Mouse (Mus musculus) MEL (cell line): ENCODE results near the gene Txndc17. TPM values are rescaled to one million over a fixed set of nuclear protein-coding genes. Genes with fewer than 3 reads are reported as not detected.

ENCODE experiments used
- DNase-seq: peaks from one replicate; pipeline ENCODE4 v3.0.0; 2011; ENCODE audit warnings: low read depth, low spot score
- H3K27ac ChIP-seq: 2 replicates; pipeline ENCODE4 v1.5.1; 2012; ENCODE audit warnings: low read depth, mild to moderate bottlenecking, control low read depth, low read length, moderate library complexity; ENCODE audit not compliant: control insufficient read depth
- H3K27me3 ChIP-seq, 2 experiments: fragments of 150-350 bp in 1 of 2; sonication (generic) in 1 of 2; 2 replicates each; pipeline ENCODE4 v1.6.1; 2012; ENCODE audit warnings: low read length in 2 of 2, mild to moderate bottlenecking in 2 of 2, improper control_type of control experiment in 1 of 2, moderate library complexity in 1 of 2; ENCODE audit not compliant: insufficient read depth in 2 of 2, control insufficient read depth in 1 of 2
- H3K36me3 ChIP-seq, 2 experiments: 2 replicates each; pipeline ENCODE4 v1.6.1; 2012 to 2014; ENCODE audit warnings: low read length in 2 of 2, improper control_type of control experiment in 1 of 2, inconsistent platforms in 1 of 2, mild to moderate bottlenecking in 1 of 2; ENCODE audit not compliant: insufficient read depth in 2 of 2, control insufficient read depth in 1 of 2
- H3K4me1 ChIP-seq, 2 experiments: fragments of 150-350 bp in 1 of 2; sonication (generic) in 1 of 2; 2 replicates each; pipeline ENCODE4 v1.6.1; 2012; ENCODE audit warnings: low read length in 2 of 2, improper control_type of control experiment in 1 of 2, mild to moderate bottlenecking in 1 of 2; ENCODE audit not compliant: insufficient read depth in 2 of 2, control insufficient read depth in 1 of 2
- H3K4me3 ChIP-seq, 2 experiments: fragments of 150-350 bp in 1 of 2; sonication (generic) in 1 of 2; 2 replicates each; pipeline ENCODE4 v1.5.1; 2012; ENCODE audit warnings: low read depth in 2 of 2, low read length in 2 of 2, mild to moderate bottlenecking in 2 of 2, moderate library complexity in 2 of 2, control low read depth in 1 of 2, improper control_type of control experiment in 1 of 2; ENCODE audit not compliant: control insufficient read depth in 1 of 2, insufficient read depth in 1 of 2
- H3K79me2 ChIP-seq: 2 replicates; pipeline ENCODE4 v1.6.1; 2012; ENCODE audit warnings: mild to moderate bottlenecking, low read length, moderate library complexity; ENCODE audit not compliant: control insufficient read depth, poor library complexity, insufficient read depth
- H3K9ac ChIP-seq: 2 replicates; pipeline ENCODE4 v1.6.1; 2012; ENCODE audit warnings: low read depth, mild to moderate bottlenecking, control low read depth, low read length, moderate library complexity; ENCODE audit not compliant: control insufficient read depth, poor library complexity, severe bottlenecking
- H3K9me3 ChIP-seq: fragments of 150-350 bp; sonication (generic); replicated peaks from 2 replicates; pipeline ENCODE4 v1.6.1; 2012; ENCODE audit warnings: mild to moderate bottlenecking, low read length, improper control_type of control experiment, moderate library complexity; ENCODE audit not compliant: insufficient read depth
- CHD1 ChIP-seq: IDR thresholded peaks from 2 replicates; pipeline ENCODE4 v1.6.1; 2012; ENCODE audit warnings: low read depth, mild to moderate bottlenecking, inconsistent platforms, low read length, improper control_type of control experiment
- E2F4 ChIP-seq: IDR thresholded peaks from 2 replicates; pipeline ENCODE4 v1.6.1; 2011; ENCODE audit warnings: low read depth, low read length, improper control_type of control experiment, borderline replicate concordance
- ELF1 ChIP-seq: IDR thresholded peaks from 2 replicates; pipeline ENCODE4 v1.6.1; 2014; ENCODE audit warnings: low read depth, mild to moderate bottlenecking, inconsistent platforms, low read length, improper control_type of control experiment, moderate library complexity
- EP300 ChIP-seq, 2 experiments: IDR thresholded peaks; 2 replicates each; pipeline ENCODE4 v1.6.1; 2011; ENCODE audit warnings: improper control_type of control experiment in 2 of 2, low read length in 2 of 2, low read depth in 1 of 2, mild to moderate bottlenecking in 1 of 2
- GABPA ChIP-seq: IDR thresholded peaks from 2 replicates; pipeline ENCODE4 v1.6.1; 2012; ENCODE audit warnings: low read depth, mild to moderate bottlenecking, inconsistent platforms, low read length, improper control_type of control experiment, moderate library complexity
- HCFC1 ChIP-seq: IDR thresholded peaks from 2 replicates; pipeline ENCODE4 v1.6.1; 2012; ENCODE audit warnings: low read depth, mild to moderate bottlenecking, inconsistent platforms, low read length, improper control_type of control experiment, moderate library complexity
- JUND ChIP-seq: IDR thresholded peaks from 2 replicates; pipeline ENCODE4 v1.6.1; 2011; ENCODE audit warnings: low read depth, mild to moderate bottlenecking, improper control_type of control experiment, low read length
- MAX ChIP-seq: IDR thresholded peaks from 2 replicates; pipeline ENCODE4 v1.6.1; 2011; ENCODE audit warnings: low read length, improper control_type of control experiment
- MAZ ChIP-seq: IDR thresholded peaks from 2 replicates; pipeline ENCODE4 v1.6.1; 2012; ENCODE audit warnings: low read depth, mild to moderate bottlenecking, inconsistent platforms, low read length, improper control_type of control experiment
- MEF2A ChIP-seq: IDR thresholded peaks from 2 replicates; pipeline ENCODE4 v1.6.1; 2014; ENCODE audit warnings: low read depth, mild to moderate bottlenecking, inconsistent platforms, low read length, improper control_type of control experiment; ENCODE audit not compliant: poor library complexity, insufficient replicate concordance, severe bottlenecking; ENCODE audit errors: extremely low read depth
- MYC ChIP-seq: IDR thresholded peaks from 2 replicates; pipeline ENCODE4 v1.6.1; 2011; ENCODE audit warnings: low read depth, mild to moderate bottlenecking, low read length, improper control_type of control experiment, moderate library complexity
- NELFE ChIP-seq: IDR thresholded peaks from 2 replicates; pipeline ENCODE4 v1.6.1; 2011; ENCODE audit warnings: low read depth, low read length, improper control_type of control experiment
- NRF1 ChIP-seq: IDR thresholded peaks from 2 replicates; pipeline ENCODE4 v1.6.1; 2014; ENCODE audit warnings: low read depth, mild to moderate bottlenecking, inconsistent platforms, low read length, improper control_type of control experiment, moderate library complexity; ENCODE audit not compliant: poor library complexity, insufficient read depth, severe bottlenecking
- POLR2A ChIP-seq, 2 experiments: IDR thresholded peaks; 2 replicates each; pipeline ENCODE4 v1.6.1; 2011 to 2012; ENCODE audit warnings: low read length in 2 of 2, mild to moderate bottlenecking in 2 of 2, control low read depth in 1 of 2, improper control_type of control experiment in 1 of 2, low read depth in 1 of 2, moderate library complexity in 1 of 2; ENCODE audit not compliant: control insufficient read depth in 1 of 2, insufficient read depth in 1 of 2, poor library complexity in 1 of 2
- POLR2AphosphoS2 ChIP-seq: IDR thresholded peaks from 2 replicates; pipeline ENCODE4 v1.6.1; 2011; ENCODE audit warnings: low read length, improper control_type of control experiment
- RCOR1 ChIP-seq: IDR thresholded peaks from 2 replicates; pipeline ENCODE4 v1.6.1; 2012; ENCODE audit warnings: low read depth, mild to moderate bottlenecking, inconsistent platforms, low read length, improper control_type of control experiment
- SIN3A ChIP-seq: IDR thresholded peaks from 2 replicates; pipeline ENCODE4 v1.6.1; 2012; ENCODE audit warnings: low read length, improper control_type of control experiment, inconsistent platforms
- TBP ChIP-seq: IDR thresholded peaks from 2 replicates; pipeline ENCODE4 v1.8.0; 2011; ENCODE audit warnings: low read depth, low read length, improper control_type of control experiment
- TCF12 ChIP-seq: IDR thresholded peaks from 2 replicates; pipeline ENCODE4 v1.6.1; 2014; ENCODE audit warnings: low read depth, mild to moderate bottlenecking, inconsistent platforms, low read length, improper control_type of control experiment, moderate library complexity
- UBTF ChIP-seq: IDR thresholded peaks from 2 replicates; pipeline ENCODE4 v1.6.1; 2012; ENCODE audit warnings: low read depth, mild to moderate bottlenecking, inconsistent platforms, low read length, improper control_type of control experiment, moderate library complexity, borderline replicate concordance; ENCODE audit not compliant: insufficient read depth
- USF1 ChIP-seq: IDR thresholded peaks from 2 replicates; pipeline ENCODE4 v1.6.1; 2014; ENCODE audit warnings: low read depth, mild to moderate bottlenecking, inconsistent platforms, low read length, improper control_type of control experiment, moderate library complexity
- ZKSCAN1 ChIP-seq: IDR thresholded peaks from 2 replicates; pipeline ENCODE4 v1.6.1; 2012; ENCODE audit warnings: low read depth, mild to moderate bottlenecking, inconsistent platforms, low read length, improper control_type of control experiment, moderate library complexity
- ZMIZ1 ChIP-seq: IDR thresholded peaks from 2 replicates; pipeline ENCODE4 v1.6.1; 2012; ENCODE audit warnings: low read depth, mild to moderate bottlenecking, inconsistent platforms, low read length, improper control_type of control experiment, moderate library complexity
- ZNF384 ChIP-seq: IDR thresholded peaks from 2 replicates; pipeline ENCODE4 v1.6.1; 2012; ENCODE audit warnings: low read depth, mild to moderate bottlenecking, inconsistent platforms, low read length, improper control_type of control experiment
- polyA plus RNA-seq, 2 experiments: library from polyadenylated mRNA; stranded (reverse) in 1 of 2; unstranded in 1 of 2; fragments of >175 nt in 1 of 2; fragments of >200 nt in 1 of 2; gene quantifications; 2 replicates each; pipeline versions ENCODE4 v1.2.1 to v1.2.4; 2012; ENCODE audit warnings: low replicate concordance in 2 of 2, low read depth in 1 of 2; ENCODE audit not compliant: insufficient read length in 2 of 2, insufficient read depth in 1 of 2, missing spikeins in 1 of 2
- total RNA-seq: library from RNA; depleted of rRNA; stranded (reverse); fragments of 300-350 nt; gene quantifications from 2 replicates; pipeline ENCODE4 v1.2.3, GENCODE M21; 2012

The Txndc17 gene
- total and polyA plus RNA-seq, 3 experiments: 194 to 196 TPM; not detected in 1

DNA sequence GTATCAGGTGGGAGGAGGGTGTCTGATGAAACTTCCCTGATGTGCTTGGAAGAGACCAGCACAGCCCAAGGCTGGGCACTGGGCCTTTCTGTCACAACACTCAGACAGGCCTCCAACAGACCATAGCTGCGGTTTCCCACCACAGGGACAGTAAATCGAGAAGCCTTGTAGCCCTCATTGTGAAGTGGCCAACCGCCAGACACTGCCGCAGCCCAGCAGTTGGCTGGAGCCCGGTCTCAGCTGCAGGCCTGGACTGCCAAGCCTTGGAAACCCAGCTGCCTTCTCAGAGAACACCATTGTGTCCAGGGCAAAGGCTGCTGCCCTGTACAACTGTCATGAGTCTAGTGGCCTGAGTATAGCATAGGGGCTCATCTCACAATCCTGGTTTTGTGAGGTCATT lies 26.7 kb downstream of the Txndc17 start:
- H3K9ac ChIP-seq: no peak overlapping the region
- no peak for TF ChIP-seq POLR2AphosphoS2
- no peak for TF ChIP-seq POLR2A (IDR thresholded peaks at IDR 0.05; ENCODE audit: control insufficient read depth in 1 of 2, insufficient read depth in 1 of 2, low read depth in 1 of 2, low read length in 2 of 2, poor library complexity in 1 of 2)
- TF ChIP-seq ZMIZ1: no peak
- TF ChIP-seq SIN3A: no peak
- TF ChIP-seq ZKSCAN1: no peak
- no peak for TF ChIP-seq ZNF384
- no peak for TF ChIP-seq CHD1
- TF ChIP-seq MYC: no peak
- TF ChIP-seq MAZ: no peak
- no peak for TF ChIP-seq EP300 (IDR thresholded peaks at IDR 0.05; ENCODE audit: low read depth in 1 of 2, low read length in 2 of 2)
- TF ChIP-seq RCOR1: no peak
- TF ChIP-seq ELF1: no peak
- TF ChIP-seq TBP: no peak
- TF ChIP-seq TCF12: no peak
- TF ChIP-seq MEF2A: no peak
- H3K4me1 ChIP-seq: no peaks in the 10 kb centered on the region
- H3K27ac ChIP-seq: no peak overlapping the region
- peaks cover 31 to 41% of the 10 kb centered on the region in 2 experiments for H3K27me3 ChIP-seq
- H3K4me3 ChIP-seq: no peak overlapping the region
- DNase-seq: no peak
- no peaks in the 10 kb centered on the region for H3K9me3 ChIP-seq
- no peaks in the 10 kb centered on the region for H3K36me3 ChIP-seq
- H3K79me2 ChIP-seq: no peaks in the 10 kb centered on the region

DNA sequence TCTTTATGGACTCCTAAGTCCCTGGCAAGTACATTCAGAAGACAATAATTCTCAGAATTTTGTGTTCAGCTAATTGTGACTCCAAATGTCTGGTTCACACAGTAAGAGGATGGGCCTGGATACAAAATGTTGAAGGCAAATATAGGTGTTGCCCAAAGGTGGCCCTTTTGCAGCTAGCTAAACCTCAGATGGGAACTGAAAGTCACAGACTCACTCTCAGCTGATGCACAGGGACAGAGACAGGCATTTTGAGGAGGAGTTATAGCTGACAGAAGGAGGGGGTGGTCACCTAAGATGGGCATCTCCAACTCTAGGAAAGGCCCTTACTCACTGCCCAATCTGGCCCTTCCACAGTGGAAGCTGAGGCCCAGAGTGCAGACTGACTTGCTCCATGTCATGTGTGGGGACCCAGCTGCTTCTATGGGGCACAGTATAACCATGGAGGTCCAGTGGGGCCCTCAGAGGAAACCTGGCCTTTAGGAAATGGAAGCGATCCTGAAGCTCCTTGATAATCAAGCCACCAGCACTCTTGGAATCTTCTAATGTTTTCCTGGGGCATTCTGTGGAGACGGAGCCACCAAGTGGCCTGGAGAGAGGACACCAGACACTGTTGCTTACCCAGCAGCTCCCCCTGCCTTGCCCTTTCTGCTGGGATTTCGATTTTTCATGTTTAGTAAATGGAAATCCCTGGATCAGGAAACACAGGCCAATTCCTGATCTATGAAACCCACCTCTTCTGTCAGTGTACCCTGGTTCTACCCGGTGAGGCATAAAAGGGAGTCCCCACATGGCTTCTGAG lies 32.9 kb downstream of the Txndc17 start:
- DNase-seq: no peak
- H3K9me3 ChIP-seq: no peaks in the 10 kb centered on the region
- peaks cover 15 to 27% of the 10 kb centered on the region in 2 experiments for H3K27me3 ChIP-seq
- H3K36me3 ChIP-seq: no peaks in the 10 kb centered on the region
- no peak overlapping the region for H3K9ac ChIP-seq
- TF ChIP-seq NELFE (no peak), ZKSCAN1 (no peak), NRF1 (no peak), USF1 (no peak), EP300 (IDR thresholded peaks at IDR 0.05; ENCODE audit: low read depth in 1 of 2, low read length in 2 of 2) (no peak), MAZ (no peak), MAX (no peak), TBP (no peak), POLR2A (IDR thresholded peaks at IDR 0.05; ENCODE audit: control insufficient read depth in 1 of 2, insufficient read depth in 1 of 2, low read depth in 1 of 2, low read length in 2 of 2, poor library complexity in 1 of 2) (no peak), E2F4 (no peak), GABPA (no peak), HCFC1 (no peak), JUND (no peak), UBTF (no peak), RCOR1 (no peak)
- no peak overlapping the region for H3K4me3 ChIP-seq
- H3K79me2 ChIP-seq: no peaks in the 10 kb centered on the region
- no peaks in the 10 kb centered on the region for H3K4me1 ChIP-seq
- H3K27ac ChIP-seq: no peak overlapping the region
